Mouse (Mus musculus): ENCODE measurements around the gene Ankrd45. TPM values are rescaled to one million over a fixed set of nuclear protein-coding genes. Genes with fewer than 3 reads are reported as not detected.

Gene Ankrd45
- polyA plus RNA-seq (2012; rRNA removed): 10.2 and 11.3 TPM in 2 replicates

DNA sequence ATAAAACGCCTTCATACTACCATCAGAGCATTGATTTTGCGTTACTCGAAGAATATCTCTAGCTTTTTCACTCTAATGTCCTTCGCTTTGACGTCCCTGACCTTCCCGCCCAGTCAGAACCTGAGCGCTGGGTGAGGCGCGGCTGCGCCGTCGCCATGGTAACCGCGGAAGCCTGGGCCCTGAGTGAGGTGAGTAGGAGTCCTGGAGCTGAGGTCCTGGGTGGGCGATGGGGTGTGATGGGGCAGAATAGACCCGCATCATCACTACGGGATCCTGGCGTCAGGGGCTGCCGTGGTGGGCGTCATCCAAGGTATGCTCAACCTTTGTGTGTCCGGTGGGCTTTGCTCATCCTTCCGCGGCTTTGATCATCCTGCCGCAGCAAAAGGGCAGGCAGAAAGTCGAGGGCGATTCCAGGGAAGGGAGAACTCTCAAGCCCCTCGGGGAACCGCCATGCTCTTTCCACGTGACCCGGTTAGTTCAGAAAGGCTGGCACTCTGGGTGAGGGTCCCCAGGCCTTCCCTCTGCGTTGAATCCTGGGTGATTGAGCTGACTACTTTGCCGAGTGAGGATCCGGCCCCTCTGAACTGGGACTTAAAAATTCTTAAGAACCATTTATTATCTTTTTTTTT, at the start of gene Ankrd45:
TSS of gene Ankrd45 (plus strand) at position 161 of the 629 bp plus-strand sequence.

DNA sequence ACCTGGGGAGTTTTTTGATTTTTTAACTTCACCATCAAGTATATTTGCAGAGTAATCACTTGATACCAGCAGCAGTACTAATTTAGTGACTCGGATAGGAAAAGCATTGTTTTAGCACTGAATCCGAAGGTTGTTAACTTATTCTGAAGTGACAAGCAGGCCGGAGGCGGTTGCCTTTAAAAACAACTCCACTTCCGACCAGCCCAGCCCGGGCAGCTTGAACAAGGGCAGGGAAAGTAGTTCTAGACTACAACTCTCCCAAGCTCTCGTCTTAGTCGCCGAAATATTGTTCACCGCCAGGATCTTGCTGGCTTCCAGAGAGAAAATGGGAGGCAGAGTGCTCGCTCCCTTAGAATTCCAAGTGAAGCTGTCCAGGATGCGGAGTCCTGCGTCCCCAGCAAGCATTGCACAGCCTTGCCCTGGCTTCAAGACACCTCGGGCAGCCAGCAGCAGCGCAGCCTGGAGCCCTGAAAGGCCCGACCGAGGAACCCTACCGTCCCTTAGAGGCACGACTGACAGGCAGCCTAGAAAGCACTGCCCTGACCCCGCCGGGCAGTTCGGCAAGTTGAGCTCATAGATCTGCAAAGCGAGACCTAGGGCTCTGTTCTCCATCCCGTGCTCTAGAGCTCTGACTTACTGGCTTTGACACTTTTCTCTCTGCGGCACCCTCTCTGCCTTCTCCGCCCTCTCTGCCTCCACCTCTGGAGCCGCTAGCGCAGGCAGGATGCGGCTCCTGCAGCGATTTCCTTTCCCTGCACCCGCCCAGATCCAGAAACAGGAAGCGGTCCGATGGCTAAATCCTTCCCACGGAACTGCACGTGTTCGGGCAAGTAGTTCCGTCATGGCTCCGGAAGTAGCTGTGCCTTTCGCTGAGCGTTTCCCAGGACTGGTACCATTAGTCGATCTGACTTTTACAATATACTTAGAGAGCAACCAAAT, 11.5 kb upstream of the Ankrd45 start, which contains the start of gene Klhl20:
TSS of gene Klhl20 (minus strand) at position 786 of the 939 bp plus-strand sequence.

DNA sequence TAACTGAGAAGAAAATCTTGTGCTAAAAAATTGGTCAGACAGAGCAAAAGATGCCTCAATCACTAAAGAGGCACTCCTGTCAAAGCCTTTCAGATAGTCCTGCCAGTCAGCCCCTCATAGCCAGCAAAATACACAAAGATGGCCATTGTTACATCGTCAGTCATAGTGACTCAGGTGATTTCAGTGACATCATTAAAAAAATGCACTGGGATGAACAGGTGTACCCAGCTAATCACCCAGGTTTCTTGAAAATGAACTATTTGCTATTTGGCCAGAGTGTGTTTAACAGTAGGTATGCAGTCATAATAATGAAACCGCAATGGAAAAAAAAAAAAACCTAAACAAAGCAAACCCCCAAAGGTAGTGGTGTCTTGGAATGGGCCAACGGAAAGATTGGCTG, 16.7 kb downstream of the Ankrd45 start, which contains the start of gene Tex50:
TSS of gene Tex50 (minus strand) at position 101 of the 400 bp plus-strand sequence.

Other genes starting within 250 kb of the Ankrd45 start
- 8.6 and 9.7 TPM in 2 replicates for gene Rc3h1, start 236.3 kb upstream of the Ankrd45 start, polyA plus RNA-seq (2012; rRNA removed)
- gene Serpinc1, start 164.1 kb upstream of the Ankrd45 start, polyA plus RNA-seq (2012; rRNA removed): 0.36 and 0.56 TPM in 2 replicates
- gene Zbtb37, start 107.8 kb upstream of the Ankrd45 start, polyA plus RNA-seq (2012; rRNA removed): 7.6 and 7.8 TPM in 2 replicates
- gene Dars2, start 72.0 kb upstream of the Ankrd45 start, polyA plus RNA-seq (2012; rRNA removed): 20.3 and 23.8 TPM in 2 replicates
- gene Cenpl, start 72.0 kb upstream of the Ankrd45 start, polyA plus RNA-seq (2012; rRNA removed): 10.2 and 11.4 TPM in 2 replicates
- 21.5 TPM in 2 replicates for gene Klhl20, start 11.2 kb upstream of the Ankrd45 start, polyA plus RNA-seq (2012; rRNA removed)
- gene Tex50, start 16.6 kb downstream of the Ankrd45 start, polyA plus RNA-seq (2012; rRNA removed): not detected in 2 replicates
- gene Prdx6, start 108.5 kb downstream of the Ankrd45 start, polyA plus RNA-seq (2012; rRNA removed): 82.7 and 102 TPM in 2 replicates

Data from central nervous system, embryonic 14 days (tissue).